Mouse (Mus musculus) cerebellum, postnatal 36 days (tissue): ENCODE results near the gene Fcrla.
"Not testable (repeated sequence)": the region's sequence is repeated elsewhere in the genome, so short reads cannot be mapped to it uniquely, and the experiment has no call there.

Experiments used
- DNase-seq, 2 experiments: peaks; one replicate each; pipeline ENCODE4 v3.0.0; 2021 to 2022; ENCODE audit warnings: mixed read lengths in 2 of 2

The Fcrla gene

GRCm38 (mm10) chr1:170927378-170927777 lies at the start of gene Fcrla:
Gene Fcrla (minus strand): TSS chr1:170927583.
- DNase-seq, result no peak

- no peak for DNase-seq
Observed at GRCm38 (mm10) chr1:170976447-170976846, 49.1 kb upstream of the Fcrla start, which contains the start of gene Fcgr2b. Gene Fcgr2b (minus strand): TSS chr1:170976547.

GRCm38 (mm10) chr1:170975751-170976161 lies 48.4 kb upstream of the Fcrla start:
- DNase-seq, result peak in 1 of 2 experiments; percentile 5

GRCm38 (mm10) chr1:170975350-170975749 lies 48.0 kb upstream of the Fcrla start:
- DNase-seq, result not testable (repeated sequence)

GRCm38 (mm10) chr1:170974736-170975135 lies 47.4 kb upstream of the Fcrla start:
- no peak for DNase-seq

- DNase-seq, result no peak
Observed at GRCm38 (mm10) chr1:170974171-170974570, 46.8 kb upstream of the Fcrla start.

GRCm38 (mm10) chr1:170972936-170973335 lies 45.6 kb upstream of the Fcrla start:
- DNase-seq, result no peak

- DNase-seq, result no peak
Observed at GRCm38 (mm10) chr1:170972494-170972893, 45.1 kb upstream of the Fcrla start.

- no peak for DNase-seq
Observed at GRCm38 (mm10) chr1:170968576-170968975, 41.2 kb upstream of the Fcrla start.

GRCm38 (mm10) chr1:170967581-170967980 lies 40.2 kb upstream of the Fcrla start:
- DNase-seq, result no peak

- no peak for DNase-seq
Observed at GRCm38 (mm10) chr1:170963087-170963486, 35.7 kb upstream of the Fcrla start.

- DNase-seq, result no peak
Observed at GRCm38 (mm10) chr1:170962301-170962700, 34.9 kb upstream of the Fcrla start.

GRCm38 (mm10) chr1:170961101-170961500 lies 33.7 kb upstream of the Fcrla start:
- no peak for DNase-seq

- no peak for DNase-seq
Observed at GRCm38 (mm10) chr1:170959791-170960190, 32.4 kb upstream of the Fcrla start.

GRCm38 (mm10) chr1:170958225-170958624 lies 30.8 kb upstream of the Fcrla start:
- no peak for DNase-seq

GRCm38 (mm10) chr1:170953192-170953591 lies 25.8 kb upstream of the Fcrla start:
- DNase-seq, result no peak

- DNase-seq, result no peak
Observed at GRCm38 (mm10) chr1:170950772-170951171, 23.4 kb upstream of the Fcrla start.

- DNase-seq, result not testable (repeated sequence)
Observed at GRCm38 (mm10) chr1:170944908-170945307, 17.5 kb upstream of the Fcrla start.

GRCm38 (mm10) chr1:170944151-170944550 lies 16.8 kb upstream of the Fcrla start:
- DNase-seq, result not testable (repeated sequence)

GRCm38 (mm10) chr1:170939255-170939654 lies 11.9 kb upstream of the Fcrla start:
- DNase-seq, result no peak

- DNase-seq, result no peak
Observed at GRCm38 (mm10) chr1:170934383-170934782, 7.0 kb upstream of the Fcrla start.

GRCm38 (mm10) chr1:170933940-170934339 lies 6.6 kb upstream of the Fcrla start:
- DNase-seq, result no peak

- no peak for DNase-seq
Observed at GRCm38 (mm10) chr1:170933386-170933920, 6.1 kb upstream of the Fcrla start.

- DNase-seq, result no peak
Observed at GRCm38 (mm10) chr1:170932043-170932442, 4.7 kb upstream of the Fcrla start.

GRCm38 (mm10) chr1:170929245-170929644 lies 1.9 kb upstream of the Fcrla start:
- no peak for DNase-seq
